Mouse (Mus musculus) C2C12 (cell line): ENCODE data around the gene Ell. TPM values are rescaled to one million over a fixed set of nuclear protein-coding genes. Genes with fewer than 3 reads are reported as not detected.

ENCODE experiments used
- H3K27me3 ChIP-seq: one replicate; pipeline ENCODE4 v1.6.1; 2011; ENCODE audit not compliant: control insufficient read depth, insufficient read depth, insufficient read length
- H3K36me3 ChIP-seq: one replicate; pipeline ENCODE4 v1.6.1; 2011; ENCODE audit not compliant: control insufficient read depth, insufficient read depth
- H3K4me3 ChIP-seq: one replicate; pipeline ENCODE4 v1.5.1; 2011; ENCODE audit warnings: mild to moderate bottlenecking, control low read depth; ENCODE audit not compliant: poor library complexity, insufficient read depth, severe bottlenecking
- H3K79me2 ChIP-seq: one replicate; pipeline ENCODE4 v1.6.1; 2011; ENCODE audit not compliant: control insufficient read depth, insufficient read depth
- H3K79me3 ChIP-seq: one replicate; pipeline ENCODE4 v1.6.1; 2011; ENCODE audit warnings: low read depth, control low read depth
- H3ac ChIP-seq: one replicate; pipeline ENCODE3; 2011; ENCODE audit warnings: low read depth; ENCODE audit not compliant: control insufficient read depth, insufficient read length
- CEBPB ChIP-seq: IDR thresholded peaks from one replicate; pipeline ENCODE4 v1.6.1; 2011; ENCODE audit warnings: low read depth, mild to moderate bottlenecking, control low read depth, moderate library complexity
- CTCF ChIP-seq: IDR thresholded peaks from one replicate; pipeline ENCODE4 v1.5.1; 2011; ENCODE audit not compliant: control insufficient read depth, insufficient read depth, insufficient read length
- FOSL1 ChIP-seq: IDR thresholded peaks from one replicate; pipeline ENCODE4 v1.8.0; 2011; ENCODE audit warnings: mild to moderate bottlenecking, low read length; ENCODE audit not compliant: poor library complexity, insufficient read depth, severe bottlenecking
- MAX ChIP-seq: IDR thresholded peaks from one replicate; pipeline ENCODE4 v1.6.1; 2011; ENCODE audit warnings: mild to moderate bottlenecking, control low read depth
- MYOD1 ChIP-seq: IDR thresholded peaks from one replicate; pipeline ENCODE4 v1.6.1; 2011; ENCODE audit warnings: low read depth; ENCODE audit not compliant: control insufficient read depth, insufficient read length
- MYOG ChIP-seq: IDR thresholded peaks from one replicate; pipeline ENCODE4 v1.6.1; 2011; ENCODE audit not compliant: control insufficient read depth, insufficient read length; ENCODE audit errors: extremely low read depth
- USF1 ChIP-seq: IDR thresholded peaks from one replicate; pipeline ENCODE4 v1.6.1; 2011; ENCODE audit warnings: low read depth, mild to moderate bottlenecking, control low read depth, moderate library complexity
- polyA plus RNA-seq: library from polyadenylated mRNA; unstranded; fragments of >200 nt; fragmentation: generic; extraction: Trizol; gene quantifications from one replicate; pipeline ENCODE4 v1.2.1, GENCODE M21; 2012; ENCODE audit warnings: missing spikeins

Gene Ell
- polyA plus RNA-seq, 1 experiment, result 12.3 TPM

DNA sequence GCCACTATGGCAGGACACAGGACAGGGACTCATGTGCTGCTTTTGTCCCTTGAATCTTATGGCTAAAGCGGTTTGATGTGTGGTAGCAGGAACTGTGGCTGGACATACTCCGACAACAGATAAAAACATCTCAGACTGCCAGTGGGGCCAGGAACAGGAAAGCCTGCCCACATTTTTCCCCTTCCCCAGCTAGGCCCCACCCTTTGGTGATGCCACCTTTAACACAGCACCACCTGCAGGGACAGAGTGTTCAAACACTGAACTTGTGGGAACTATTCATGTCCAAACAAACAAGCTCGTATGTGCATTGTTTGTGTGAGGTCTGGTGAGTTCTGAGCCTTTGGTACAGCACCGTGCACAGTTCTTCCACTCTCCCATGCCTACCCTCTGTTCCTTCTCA lies 19.1 kb downstream of the Ell start:
- H3K4me3 ChIP-seq, result no peak overlapping the region

DNA sequence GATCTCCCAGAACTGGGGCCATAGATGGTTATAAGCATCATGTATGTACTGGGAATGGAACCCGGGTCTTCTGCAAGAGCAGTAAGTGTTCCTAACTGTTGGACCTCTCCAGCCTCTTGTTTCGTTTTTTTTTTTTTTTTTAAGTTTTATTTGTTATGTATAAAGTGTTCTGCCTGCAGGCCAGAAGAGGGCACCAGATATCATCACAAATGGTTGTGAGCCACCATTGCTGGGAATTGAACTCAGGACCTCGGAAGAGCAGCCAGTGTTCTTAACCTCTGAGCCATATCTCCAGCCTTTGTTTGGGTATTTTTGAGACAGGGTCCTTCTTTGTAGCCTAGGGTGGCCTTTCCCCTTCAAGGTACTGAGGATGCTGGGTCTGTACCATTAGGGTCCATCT lies 19.7 kb downstream of the Ell start:
- Histone ChIP-seq H3K27me3 (no peaks in the 10 kb centered on the region), H3K4me3 (no peak overlapping the region), H3ac (no peak overlapping the region), H3K79me3 (peaks cover 37% of the 10 kb centered on the region), H3K36me3 (no peaks in the 10 kb centered on the region), H3K79me2 (peaks cover 97% of the 10 kb centered on the region)
- TF ChIP-seq CTCF (no peak), CEBPB (no peak), MYOD1 (no peak), USF1 (no peak), MAX (no peak), MYOG (no peak), FOSL1 (no peak)

More for the DNA sequence above, 19.1 kb downstream of the Ell start:
- no peaks in the 10 kb centered on the region for H3K36me3 ChIP-seq
- H3K79me2 ChIP-seq, result peaks cover 97% of the 10 kb centered on the region
- no peaks in the 10 kb centered on the region for H3K27me3 ChIP-seq
- H3ac ChIP-seq, result no peak overlapping the region
- peaks cover 39% of the 10 kb centered on the region for H3K79me3 ChIP-seq
- TF ChIP-seq CTCF (no peak), USF1 (no peak), CEBPB (no peak), FOSL1 (no peak), MAX (no peak), MYOD1 (no peak), MYOG (no peak)

DNA sequence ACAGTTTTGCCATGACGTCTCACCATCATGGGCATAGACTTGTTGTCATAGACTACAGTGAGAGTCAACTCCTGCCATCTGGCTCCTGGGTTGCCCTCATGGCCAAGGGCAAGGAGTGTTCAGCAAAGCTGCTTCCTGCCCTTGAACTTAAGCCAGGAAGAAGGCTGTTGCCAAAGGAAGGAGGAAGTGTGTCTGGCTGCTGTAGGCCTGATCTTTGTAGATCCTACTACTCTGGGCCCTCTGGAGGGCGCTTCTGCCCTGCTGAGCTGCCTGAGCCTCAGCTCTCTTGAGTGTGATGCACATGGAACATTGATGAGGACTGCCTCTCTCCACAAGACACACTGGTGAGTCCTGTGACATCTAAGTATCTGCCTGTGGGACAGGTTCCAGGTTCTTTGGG lies 20.8 kb downstream of the Ell start:
- H3K4me3 ChIP-seq, result no peak overlapping the region

DNA sequence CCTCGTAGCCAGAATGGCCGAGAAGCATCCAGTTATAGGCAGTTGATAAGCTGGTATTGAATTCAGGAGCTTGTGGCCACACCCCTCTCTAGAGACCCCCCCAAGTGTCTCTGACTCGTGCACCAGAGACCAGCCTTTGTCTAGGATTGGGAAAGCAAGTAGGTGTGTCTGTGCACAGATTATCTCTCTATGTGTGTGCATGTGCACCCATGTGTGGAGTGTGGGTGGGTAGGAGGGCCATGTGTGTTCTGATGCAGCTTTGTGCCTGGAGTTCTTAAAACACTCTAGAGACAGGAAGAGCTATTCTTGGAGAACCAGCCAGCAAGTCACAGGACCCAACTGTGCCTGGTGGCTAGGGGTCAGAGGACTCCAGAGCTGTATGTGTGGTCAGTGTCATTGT lies 21.3 kb downstream of the Ell start:
- H3K79me3 ChIP-seq, result peaks cover 34% of the 10 kb centered on the region
- TF ChIP-seq MYOD1, result no peak
- no peak for TF ChIP-seq MAX
- no peak for TF ChIP-seq USF1
- TF ChIP-seq CTCF, result no peak
- TF ChIP-seq FOSL1, result no peak
- no peak for TF ChIP-seq MYOG
- no peak for TF ChIP-seq CEBPB

More for the DNA sequence above, 20.8 kb downstream of the Ell start:
- H3K27me3 ChIP-seq, result no peaks in the 10 kb centered on the region
- no peaks in the 10 kb centered on the region for H3K36me3 ChIP-seq
- H3ac ChIP-seq, result no peak overlapping the region
- TF ChIP-seq MYOG (no peak), CTCF (no peak), CEBPB (no peak), MAX (no peak), MYOD1 (no peak), USF1 (no peak), FOSL1 (no peak)
- H3K79me3 ChIP-seq, result peaks cover 34% of the 10 kb centered on the region
- peaks cover 97% of the 10 kb centered on the region for H3K79me2 ChIP-seq

DNA sequence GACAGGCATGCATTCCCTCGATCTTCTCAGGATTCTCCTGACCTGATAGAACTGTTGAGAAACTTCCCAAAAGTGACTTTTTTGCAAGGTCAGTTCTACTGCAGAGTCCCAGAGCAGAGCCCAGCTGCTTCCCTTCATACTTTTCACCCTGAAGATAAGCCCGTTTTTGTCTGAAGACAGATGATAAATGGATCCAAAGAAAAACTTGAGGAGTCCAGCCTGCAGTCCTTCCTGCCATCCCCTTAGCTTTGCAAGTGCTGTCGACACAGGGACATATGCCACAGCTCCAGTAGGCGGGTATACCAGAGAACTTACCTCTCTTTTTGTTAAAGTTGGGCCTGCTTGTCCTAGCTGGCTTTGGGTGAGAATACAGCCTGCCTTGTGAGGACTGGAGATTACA lies 22.1 kb downstream of the Ell start:
- TF ChIP-seq MAX, result no peak

More for the DNA sequence above, 21.3 kb downstream of the Ell start:
- peaks cover 97% of the 10 kb centered on the region for H3K79me2 ChIP-seq
- H3K4me3 ChIP-seq, result no peak overlapping the region
- no peaks in the 10 kb centered on the region for H3K36me3 ChIP-seq
- H3K27me3 ChIP-seq, result no peaks in the 10 kb centered on the region
- no peak overlapping the region for H3ac ChIP-seq

DNA sequence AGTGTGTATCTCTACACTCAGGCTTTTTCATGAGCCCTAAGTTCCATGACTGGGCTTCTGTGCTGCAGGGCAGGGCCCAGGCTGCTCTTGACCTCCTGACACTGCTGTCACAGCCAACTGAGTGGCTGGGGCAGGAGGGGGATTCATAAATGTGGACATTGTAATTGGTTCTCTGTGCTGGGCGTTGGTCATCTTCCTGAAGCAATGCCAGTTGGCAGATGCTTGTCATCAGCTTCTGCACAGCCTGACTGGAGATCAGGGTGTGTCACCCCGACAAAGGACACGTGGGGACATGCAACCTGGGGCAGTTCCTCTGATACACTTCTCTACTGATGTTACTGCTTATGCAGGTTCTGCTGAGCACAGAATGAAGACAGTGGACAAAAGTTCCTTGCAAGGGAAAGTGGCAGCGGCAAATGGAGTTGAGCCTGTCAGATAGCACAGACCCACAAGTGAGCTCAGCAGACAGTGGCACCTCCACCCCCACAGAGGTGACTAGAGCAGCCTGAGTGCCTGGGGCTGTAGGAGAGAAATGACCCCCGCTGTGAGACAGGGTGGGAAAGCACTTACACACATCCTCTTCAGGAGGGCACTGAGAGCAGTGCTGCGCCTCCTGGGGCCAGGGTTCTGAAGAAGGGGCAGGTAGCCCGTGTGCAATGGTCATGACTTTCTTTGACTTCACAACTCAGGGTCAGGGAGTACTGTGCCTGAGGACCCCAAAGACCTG lies 22.7 kb downstream of the Ell start:
- Histone ChIP-seq H3K79me2 (peaks cover 97% of the 10 kb centered on the region), H3K36me3 (no peaks in the 10 kb centered on the region), H3K79me3 (peaks cover 41% of the 10 kb centered on the region), H3ac (no peak overlapping the region), H3K27me3 (no peaks in the 10 kb centered on the region), H3K4me3 (no peak overlapping the region)
- no peak for TF ChIP-seq MYOD1
- no peak for TF ChIP-seq USF1

More for the DNA sequence above, 22.1 kb downstream of the Ell start:
- no peak overlapping the region for H3ac ChIP-seq
- no peaks in the 10 kb centered on the region for H3K36me3 ChIP-seq
- peaks cover 96% of the 10 kb centered on the region for H3K79me2 ChIP-seq
- peaks cover 38% of the 10 kb centered on the region for H3K79me3 ChIP-seq
- H3K4me3 ChIP-seq, result no peak overlapping the region
- no peaks in the 10 kb centered on the region for H3K27me3 ChIP-seq
